Mouse (Mus musculus) hindbrain, postnatal 0 days (tissue): ENCODE results near the gene Spata22. TPM values are rescaled to one million over a fixed set of nuclear protein-coding genes. Genes with fewer than 3 reads are reported as not detected.

Experiments used
- ATAC-seq: fragments of 200-750 bp; cut with Nextera tagmentation; 2 replicates; pipeline ENCODE4 v1.8.0; 2017; ENCODE audit warnings: mild to moderate bottlenecking, moderate TSS enrichment, moderate library complexity
- DNase-seq: peaks from one replicate; pipeline ENCODE4 v3.0.0-alpha.2; 2015; ENCODE audit warnings: low spot score
- H3K27ac ChIP-seq: fragments of 300-500 bp; sonication (generic); 2 replicates; pipeline ENCODE4 v1.5.1; 2014; ENCODE audit warnings: mild to moderate bottlenecking
- H3K27me3 ChIP-seq: fragments of 300-500 bp; sonication (generic); 2 replicates; pipeline ENCODE4 v1.6.1; 2014; ENCODE audit warnings: low read length, mixed read lengths; ENCODE audit not compliant: insufficient read depth
- H3K36me3 ChIP-seq: fragments of 300-500 bp; sonication (generic); 2 replicates; pipeline ENCODE4 v1.6.1; 2014; ENCODE audit warnings: low read length, mixed read lengths; ENCODE audit not compliant: insufficient read depth
- H3K4me1 ChIP-seq: fragments of 300-500 bp; sonication (generic); 2 replicates; pipeline ENCODE4 v1.6.1; 2014; ENCODE audit warnings: antibody characterized with exemption, low read length, mixed read lengths; ENCODE audit not compliant: insufficient read depth
- H3K4me2 ChIP-seq: fragments of 300-500 bp; sonication (generic); 2 replicates; pipeline ENCODE4 v1.6.1; 2014; ENCODE audit warnings: low read depth, mild to moderate bottlenecking, low read length, moderate library complexity, mixed read lengths
- H3K4me3 ChIP-seq: fragments of 300-500 bp; sonication (generic); 2 replicates; pipeline ENCODE4 v1.5.1; 2014; ENCODE audit warnings: low read length
- H3K9ac ChIP-seq: fragments of 300-500 bp; sonication (generic); replicated peaks from 2 replicates; pipeline ENCODE4 v1.6.1; 2014; ENCODE audit warnings: mild to moderate bottlenecking, low read length, moderate library complexity, mixed read lengths
- H3K9me3 ChIP-seq: fragments of 300-500 bp; sonication (generic); 2 replicates; pipeline ENCODE4 v1.6.1; 2016; ENCODE audit warnings: low read length, mixed read lengths
- CTCF ChIP-seq: IDR thresholded peaks from 2 replicates; pipeline ENCODE4 v1.5.1; 2016; ENCODE audit warnings: antibody characterized with exemption, control low read depth, low read depth
- WGBS: fragments of 180-500 bp; shearing (Covaris S2); extraction: QIAGEN DNeasy Blood & Tissue Kit; methylation state at CpG from one replicate; pipeline ENCODE4 v1.1.7; 2014; 5-methylcytosine and 5-hydroxymethylcytosine counted together
- polyA plus RNA-seq: library from polyadenylated mRNA; unstranded; fragments of >200 nt; fragmentation: Nextera tagmentation; extraction: Ambion mirVana; gene quantifications from 2 replicates; pipeline ENCODE4 v1.2.1, GENCODE M21; 2015
- total RNA-seq: library from RNA; depleted of rRNA; stranded (reverse); fragments of >200 nt; gene quantifications from 2 replicates; pipeline ENCODE4 v1.2.3, GENCODE M21; 2014; rRNA removed

The Spata22 gene
- total and polyA plus RNA-seq, 2 experiments from 2014 or later, result 0.34 TPM; not detected in 1

- Histone ChIP-seq H3K27me3 (no peaks in the 10 kb centered on the region), H3K4me1 (no peaks in the 10 kb centered on the region), H3K36me3 (no peaks in the 10 kb centered on the region), H3K4me3 (no peak overlapping the region), H3K9ac (no peak overlapping the region), H3K4me2 (no peak overlapping the region), H3K9me3 (no peaks in the 10 kb centered on the region), H3K27ac (peak overlapping the region; percentile 69; the same call in 1 of the 2 replicates)
- ATAC-seq, result no peak
- no peak for TF ChIP-seq CTCF
- DNase-seq, result peak; percentile 28
- WGBS, result 59% methylated on average over 2 of the region's 2 CpGs
These were observed 3.8 kb downstream of the Spata22 start for GRCm38 (mm10) chr11:73333357-73333756.

DNA sequence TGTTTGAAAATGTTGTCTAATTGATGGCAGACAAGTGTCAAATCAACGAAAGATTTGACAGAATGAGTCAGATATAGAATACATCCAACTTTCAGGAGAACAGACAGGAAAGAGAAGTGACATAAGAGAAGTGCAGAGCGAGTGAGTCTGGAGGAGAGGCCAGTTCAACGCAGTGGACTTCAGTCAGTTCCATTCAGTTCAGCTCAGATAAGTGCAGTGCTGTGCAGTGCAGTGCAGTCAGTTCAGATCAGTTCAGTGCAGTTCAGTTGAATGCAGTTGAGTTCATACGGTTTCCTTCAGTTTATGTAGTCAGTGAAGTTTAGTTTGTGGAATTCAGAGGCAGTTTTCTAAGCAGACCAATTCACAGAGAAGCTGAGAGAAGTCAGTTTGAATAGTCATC, 7.4 kb downstream of the Spata22 start:
- ATAC-seq (no peak), DNase-seq (no peak)
- H3K4me1 ChIP-seq, result no peaks in the 10 kb centered on the region
- no peak overlapping the region for H3K27ac ChIP-seq
- no peaks in the 10 kb centered on the region for H3K36me3 ChIP-seq
- TF ChIP-seq CTCF, result no peak
- H3K9me3 ChIP-seq, result no peaks in the 10 kb centered on the region
- no peaks in the 10 kb centered on the region for H3K27me3 ChIP-seq
- H3K4me2 ChIP-seq, result no peak overlapping the region
- WGBS, result 89% methylated on average over 4 of the region's 4 CpGs
- no peak overlapping the region for H3K9ac ChIP-seq
- no peak overlapping the region for H3K4me3 ChIP-seq

GRCm38 (mm10) chr11:73350483-73350882, 20.9 kb downstream of the Spata22 start, which contains the start of gene Olfr20:
Olfr20 (plus strand) TSS chr11:73350783.
- H3K4me3 ChIP-seq, result no peak within 1 kb of the TSS
- no peak for TF ChIP-seq CTCF
- H3K36me3 ChIP-seq, result no peaks in the 10 kb centered on the region
- H3K9ac ChIP-seq, result no peak within 1 kb of the TSS
- H3K27me3 ChIP-seq, result no peaks in the 10 kb centered on the region
- no peak within 1 kb of the TSS for H3K4me2 ChIP-seq
- WGBS, result 51% methylated on average over 3 of the region's 3 CpGs
- H3K4me1 ChIP-seq, result no peaks in the 10 kb centered on the region
- H3K27ac ChIP-seq, result no peak within 1 kb of the TSS
- ATAC-seq (no peak), DNase-seq (no peak)
- H3K9me3 ChIP-seq, result no peaks in the 10 kb centered on the region

DNA sequence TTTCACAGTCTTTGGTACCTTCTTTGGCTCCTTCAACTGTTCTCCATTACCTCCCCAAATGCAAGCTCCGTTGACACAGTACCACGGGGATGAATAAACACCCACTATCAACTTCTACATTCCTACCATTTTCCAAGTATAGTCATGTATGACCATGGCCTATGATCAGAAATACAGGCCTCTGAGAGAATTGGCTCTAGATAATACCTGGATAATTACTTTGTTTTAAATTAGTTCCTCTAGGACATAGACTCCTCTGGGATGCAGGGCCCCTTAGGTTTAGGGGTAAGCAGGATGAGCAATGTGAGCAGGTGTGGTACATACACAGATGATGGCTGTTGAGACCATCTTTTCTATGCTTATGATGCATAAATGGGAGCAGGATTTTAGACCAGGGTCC, 41.4 kb downstream of the Spata22 start, which contains the start of gene Olfr376:
Gene Olfr376, plus strand, starts transcription at position 301 of the 400 bp plus-strand sequence.
- TF ChIP-seq CTCF, result no peak
- no peak within 1 kb of the TSS for H3K9ac ChIP-seq
- H3K9me3 ChIP-seq, result no peaks in the 10 kb centered on the region
- no peaks in the 10 kb centered on the region for H3K36me3 ChIP-seq
- no peaks in the 10 kb centered on the region for H3K4me1 ChIP-seq
- no peak for ATAC-seq
- no peak within 1 kb of the TSS for H3K4me2 ChIP-seq
- no peak within 1 kb of the TSS for H3K27ac ChIP-seq
- DNase-seq, result no peak
- no peaks in the 10 kb centered on the region for H3K27me3 ChIP-seq
- no peak within 1 kb of the TSS for H3K4me3 ChIP-seq
- WGBS, result 88% methylated on average over 2 of the region's 2 CpGs

DNA sequence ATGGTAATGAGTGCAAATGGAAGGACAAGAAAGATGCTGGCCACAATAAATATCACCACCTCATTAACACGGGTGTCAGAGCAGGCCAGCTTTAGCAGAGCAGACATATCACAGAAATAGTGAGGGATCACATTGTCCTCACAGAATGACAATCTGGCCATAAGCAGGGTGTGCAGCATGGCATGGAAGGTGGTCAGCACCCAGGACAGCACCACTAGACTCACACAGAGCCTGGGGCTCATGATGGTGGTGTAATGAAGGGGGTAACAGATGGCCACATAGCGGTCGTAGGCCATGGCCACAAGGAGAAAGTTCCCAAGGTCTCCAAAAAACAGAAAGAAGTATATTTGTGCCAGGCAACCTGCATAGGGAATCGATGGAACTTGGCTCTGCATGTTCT, 65.8 kb downstream of the Spata22 start:
- WGBS, result 70% methylated on average over 4 of the region's 4 CpGs
- Histone ChIP-seq H3K9ac (no peak overlapping the region), H3K9me3 (no peaks in the 10 kb centered on the region), H3K4me3 (no peak overlapping the region), H3K36me3 (no peaks in the 10 kb centered on the region), H3K4me1 (no peaks in the 10 kb centered on the region), H3K4me2 (no peak overlapping the region), H3K27me3 (no peaks in the 10 kb centered on the region), H3K27ac (no peak overlapping the region)
- DNase-seq (no peak), ATAC-seq (no peak)
- TF ChIP-seq CTCF, result no peak

Other genes starting within 250 kb of the Spata22 start
- gene Itgae, start 239.2 kb upstream of the Spata22 start, total RNA-seq, result 0.16 and 0.18 TPM in 2 replicates
- gene Itgae, start 239.2 kb upstream of the Spata22 start, polyA plus RNA-seq, result 0.14 and 0.31 TPM in 2 replicates
- 1.8 and 3.3 TPM in 2 replicates for gene Haspin, start 191.4 kb upstream of the Spata22 start, total RNA-seq
- gene Haspin, start 191.4 kb upstream of the Spata22 start, polyA plus RNA-seq, result 2.4 and 3.4 TPM in 2 replicates
- 1.2 and 3.5 TPM in 2 replicates for gene P2rx5, start 169.3 kb upstream of the Spata22 start, total RNA-seq
- gene P2rx5, start 169.3 kb upstream of the Spata22 start, polyA plus RNA-seq, result 0.48 and 0.97 TPM in 2 replicates
- gene Emc6, start 152.7 kb upstream of the Spata22 start, total RNA-seq, result 113 and 156 TPM in 2 replicates
- 188 and 191 TPM in 2 replicates for gene Emc6, start 152.7 kb upstream of the Spata22 start, polyA plus RNA-seq
- gene Tax1bp3, start 152.7 kb upstream of the Spata22 start, total RNA-seq, result 34.7 and 46.4 TPM in 2 replicates
- gene Tax1bp3, start 152.7 kb upstream of the Spata22 start, polyA plus RNA-seq, result 95.7 and 97.7 TPM in 2 replicates
- 20.2 and 20.9 TPM in 2 replicates for gene Ctns, start 130.7 kb upstream of the Spata22 start, total RNA-seq
- gene Ctns, start 130.7 kb upstream of the Spata22 start, polyA plus RNA-seq, result 13.0 and 14.0 TPM in 2 replicates
- gene Shpk, start 130.3 kb upstream of the Spata22 start, total RNA-seq, result 2.2 and 3.4 TPM in 2 replicates
- 2.2 and 2.8 TPM in 2 replicates for gene Shpk, start 130.3 kb upstream of the Spata22 start, polyA plus RNA-seq
- gene Trpv1, start 95.4 kb upstream of the Spata22 start, total RNA-seq, result 0.63 and 1.6 TPM in 2 replicates
- gene Trpv1, start 95.4 kb upstream of the Spata22 start, polyA plus RNA-seq, result 0.29 and 0.30 TPM in 2 replicates
- 0.36 and 0.52 TPM in 2 replicates for gene Trpv3, start 62.4 kb upstream of the Spata22 start, total RNA-seq
- gene Trpv3, start 62.4 kb upstream of the Spata22 start, polyA plus RNA-seq, result 0.24 and 0.30 TPM in 2 replicates
- gene Aspa, start 145 bp upstream of the Spata22 start, total RNA-seq, result 5.9 and 7.8 TPM in 2 replicates
- 7.3 and 8.3 TPM in 2 replicates for gene Aspa, start 145 bp upstream of the Spata22 start, polyA plus RNA-seq
- gene Gm49340, start within 50 bp of the Spata22 start, total RNA-seq, result not detected in 2 replicates
- gene Gm49340, start within 50 bp of the Spata22 start, polyA plus RNA-seq, result not detected in 2 replicates
- not detected in 2 replicates for gene Olfr20, start 21.0 kb downstream of the Spata22 start, total RNA-seq
- not detected in 2 replicates for gene Olfr20, start 21.0 kb downstream of the Spata22 start, polyA plus RNA-seq
- not detected in 2 replicates for gene Olfr376, start 41.5 kb downstream of the Spata22 start, total RNA-seq
- not detected in 2 replicates for gene Olfr376, start 41.5 kb downstream of the Spata22 start, polyA plus RNA-seq
- gene Olfr1, start 69.9 kb downstream of the Spata22 start, total RNA-seq, result not detected in 2 replicates
- not detected in 2 replicates for gene Olfr1, start 69.9 kb downstream of the Spata22 start, polyA plus RNA-seq
- not detected in 2 replicates for gene Olfr378, start 98.7 kb downstream of the Spata22 start, total RNA-seq
- gene Olfr378, start 98.7 kb downstream of the Spata22 start, polyA plus RNA-seq, result not detected in 2 replicates
- gene Olfr380, start 127.8 kb downstream of the Spata22 start, total RNA-seq, result not detected in 2 replicates
- gene Olfr380, start 127.8 kb downstream of the Spata22 start, polyA plus RNA-seq, result not detected in 2 replicates
- not detected in 2 replicates for gene Olfr381, start 161.9 kb downstream of the Spata22 start, total RNA-seq
- gene Olfr381, start 161.9 kb downstream of the Spata22 start, polyA plus RNA-seq, result not detected in 2 replicates
- not detected in 2 replicates for gene Olfr382, start 187.5 kb downstream of the Spata22 start, total RNA-seq
- not detected in 2 replicates for gene Olfr382, start 187.5 kb downstream of the Spata22 start, polyA plus RNA-seq